Mouse (Mus musculus): ENCODE data around the gene Neurl3.

Neurl3 gene

GRCm38 (mm10) chr1:36296466-36297149 is 22.1 kb upstream of the Neurl3 start:
- peak; percentile 65 for DNase-seq

GRCm38 (mm10) chr1:36294402-36294801 is 19.9 kb upstream of the Neurl3 start:
- DNase-seq, result no peak

GRCm38 (mm10) chr1:36293470-36293869 is 19.0 kb upstream of the Neurl3 start:
- DNase-seq, result no peak

- no peak for DNase-seq
Measured at GRCm38 (mm10) chr1:36281849-36282248, 7.4 kb upstream of the Neurl3 start.

- DNase-seq, result no peak
Measured at GRCm38 (mm10) chr1:36280938-36281337, 6.5 kb upstream of the Neurl3 start.

- peak; percentile 84 for DNase-seq
Measured at GRCm38 (mm10) chr1:36279202-36279601, 4.7 kb upstream of the Neurl3 start.

GRCm38 (mm10) chr1:36277267-36278060 is 3.0 kb upstream of the Neurl3 start:
- DNase-seq, result peak; percentile 86

- DNase-seq, result no peak
Measured at GRCm38 (mm10) chr1:36275635-36276389, 1.3 kb upstream of the Neurl3 start.

GRCm38 (mm10) chr1:36273288-36273687 is 1.2 kb downstream of the Neurl3 start:
- DNase-seq, result no peak

- DNase-seq, result no peak
Measured at GRCm38 (mm10) chr1:36272546-36272945, 1.9 kb downstream of the Neurl3 start.

- DNase-seq, result no peak
Measured at GRCm38 (mm10) chr1:36271516-36272230, 2.8 kb downstream of the Neurl3 start.

GRCm38 (mm10) chr1:36270666-36271065 is 3.8 kb downstream of the Neurl3 start:
- no peak for DNase-seq

- no peak for DNase-seq
Measured at GRCm38 (mm10) chr1:36269121-36269795, 5.2 kb downstream of the Neurl3 start.

- no peak for DNase-seq
Measured at GRCm38 (mm10) chr1:36267595-36267994, 6.9 kb downstream of the Neurl3 start.

GRCm38 (mm10) chr1:36266293-36266692 is 8.2 kb downstream of the Neurl3 start:
- peak; percentile 88 for DNase-seq

- DNase-seq, result no peak
Measured at GRCm38 (mm10) chr1:36263833-36264488, 10.5 kb downstream of the Neurl3 start.

GRCm38 (mm10) chr1:36261708-36262504 is 12.6 kb downstream of the Neurl3 start:
- DNase-seq, result no peak

- DNase-seq, result no peak
Measured at GRCm38 (mm10) chr1:36260418-36260817, 14.1 kb downstream of the Neurl3 start.

GRCm38 (mm10) chr1:36259281-36259680 is 15.2 kb downstream of the Neurl3 start:
- no peak for DNase-seq

- DNase-seq, result no peak
Measured at GRCm38 (mm10) chr1:36258631-36259030, 15.8 kb downstream of the Neurl3 start.

GRCm38 (mm10) chr1:36257276-36257675 is 17.2 kb downstream of the Neurl3 start:
- DNase-seq, result no peak

Data from cerebellum, adult 8-10 months (tissue).